Mouse (Mus musculus): ENCODE data around the gene Nfx1. TPM values are rescaled to one million over a fixed set of nuclear protein-coding genes. Genes with fewer than 3 reads are reported as not detected.

The Nfx1 gene
- total RNA-seq, 4 experiments from 2014 or later, result 18.8 to 24.0 (median 21.1) TPM

- no peak for DNase-seq (ENCODE audit: low spot score)
These were observed 75.6 kb downstream of the Nfx1 start for GRCm38 (mm10) chr4:41046254-41046795.

- DNase-seq (ENCODE audit: low spot score), result peak; percentile 64
These were observed 77.0 kb downstream of the Nfx1 start, which contains the start of gene Aqp7 for GRCm38 (mm10) chr4:41047524-41048271. Gene Aqp7, minus strand, starts transcription at chr4:41048139.

- DNase-seq (ENCODE audit: low spot score), result no peak
These were observed 78.2 kb downstream of the Nfx1 start for GRCm38 (mm10) chr4:41048926-41049325.

- DNase-seq (ENCODE audit: low spot score), result peak; percentile 85
These were observed 80.3 kb downstream of the Nfx1 start for GRCm38 (mm10) chr4:41050726-41051675.

DNA sequence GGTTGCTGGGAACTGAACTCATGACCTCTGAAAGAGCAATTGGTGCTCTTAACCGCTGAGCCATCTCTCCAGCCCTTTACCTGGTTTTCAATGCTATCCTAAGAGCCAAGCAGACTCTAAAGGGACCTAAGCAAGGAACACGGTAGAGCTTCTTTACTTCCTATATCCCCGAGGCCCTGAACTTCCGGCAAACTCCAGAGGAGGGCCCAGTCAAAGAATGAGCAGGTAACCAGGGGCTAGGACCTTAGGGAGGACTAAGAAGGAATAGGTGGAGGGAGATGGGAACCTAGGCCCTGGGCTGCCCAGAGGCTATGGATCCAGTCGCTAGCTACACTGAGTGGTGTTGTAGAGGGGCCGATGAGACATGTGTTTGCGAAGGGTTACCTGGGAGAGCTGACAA lies 81.1 kb downstream of the Nfx1 start:
- DNase-seq (ENCODE audit: low spot score), result no peak

GRCm38 (mm10) chr4:41055111-41055510 lies 84.4 kb downstream of the Nfx1 start:
- no peak for DNase-seq (ENCODE audit: low spot score)

DNA sequence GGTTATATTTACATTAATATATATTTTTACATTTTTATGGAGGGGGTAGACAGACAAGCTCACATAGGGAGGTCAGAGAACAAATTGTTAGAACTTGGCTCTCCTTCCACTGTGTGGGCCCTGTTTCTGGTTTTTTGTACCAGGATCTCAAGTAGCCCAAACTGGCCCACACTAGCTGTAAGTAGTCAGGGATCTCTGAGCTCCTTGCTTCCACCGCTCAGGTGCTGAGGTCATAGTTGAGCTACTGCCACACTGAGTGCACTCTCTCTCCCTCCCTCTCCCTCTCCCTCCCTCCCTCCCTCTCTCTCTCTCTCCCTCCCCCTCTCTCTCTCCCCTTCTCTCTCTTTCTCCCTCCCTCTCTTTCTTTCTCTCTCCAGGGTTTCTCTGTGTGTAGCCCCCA lies 85.5 kb downstream of the Nfx1 start:
- no peak for DNase-seq (ENCODE audit: low spot score)

- DNase-seq (ENCODE audit: low spot score), result no peak
These were observed 86.1 kb downstream of the Nfx1 start for GRCm38 (mm10) chr4:41056742-41057332.

DNA sequence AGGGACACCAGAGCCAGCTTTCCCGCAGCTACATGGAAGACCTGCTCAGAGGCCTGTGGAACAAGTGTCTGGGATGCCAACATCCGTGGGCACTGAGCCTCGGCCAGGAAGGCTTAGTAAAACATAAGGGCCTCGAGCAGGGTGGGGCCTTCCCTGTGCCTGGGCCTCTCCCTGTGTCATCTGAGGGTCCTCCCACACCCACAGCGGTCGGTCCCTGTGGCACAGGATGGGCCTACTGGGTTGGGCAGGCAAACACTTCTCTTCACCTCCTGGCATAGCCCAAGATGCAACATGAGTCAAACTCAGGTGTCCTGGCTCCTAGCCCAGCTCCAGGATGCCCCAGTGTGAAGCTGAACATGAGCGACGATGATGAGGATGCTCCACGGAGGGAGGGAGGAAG lies 86.7 kb downstream of the Nfx1 start:
- no peak for DNase-seq (ENCODE audit: low spot score)

DNA sequence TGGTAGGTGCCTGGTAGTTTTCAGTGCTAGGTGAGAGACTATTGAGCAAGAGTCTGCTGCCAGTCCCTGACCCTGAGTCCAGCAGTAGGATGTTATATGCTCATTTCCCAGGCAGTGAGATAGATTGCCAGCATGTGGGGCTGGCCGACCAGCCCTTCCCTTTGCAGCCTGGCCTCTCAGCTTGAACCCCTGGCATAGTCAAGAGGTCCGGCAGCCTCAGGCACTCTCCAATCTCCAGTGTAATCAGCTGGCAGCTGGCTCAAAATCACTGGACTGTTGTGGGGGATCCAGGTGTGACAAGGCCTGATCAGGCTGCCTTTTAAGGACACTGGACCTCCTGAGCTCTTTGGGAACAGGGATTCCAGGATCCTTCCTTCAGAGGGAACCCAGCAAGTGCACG lies 92.6 kb downstream of the Nfx1 start:
- no peak for DNase-seq (ENCODE audit: low spot score)

- DNase-seq (ENCODE audit: low spot score), result no peak
These were observed 93.4 kb downstream of the Nfx1 start for GRCm38 (mm10) chr4:41063894-41064673.

- DNase-seq (ENCODE audit: low spot score), result no peak
These were observed 94.5 kb downstream of the Nfx1 start for GRCm38 (mm10) chr4:41065196-41065595.

DNA sequence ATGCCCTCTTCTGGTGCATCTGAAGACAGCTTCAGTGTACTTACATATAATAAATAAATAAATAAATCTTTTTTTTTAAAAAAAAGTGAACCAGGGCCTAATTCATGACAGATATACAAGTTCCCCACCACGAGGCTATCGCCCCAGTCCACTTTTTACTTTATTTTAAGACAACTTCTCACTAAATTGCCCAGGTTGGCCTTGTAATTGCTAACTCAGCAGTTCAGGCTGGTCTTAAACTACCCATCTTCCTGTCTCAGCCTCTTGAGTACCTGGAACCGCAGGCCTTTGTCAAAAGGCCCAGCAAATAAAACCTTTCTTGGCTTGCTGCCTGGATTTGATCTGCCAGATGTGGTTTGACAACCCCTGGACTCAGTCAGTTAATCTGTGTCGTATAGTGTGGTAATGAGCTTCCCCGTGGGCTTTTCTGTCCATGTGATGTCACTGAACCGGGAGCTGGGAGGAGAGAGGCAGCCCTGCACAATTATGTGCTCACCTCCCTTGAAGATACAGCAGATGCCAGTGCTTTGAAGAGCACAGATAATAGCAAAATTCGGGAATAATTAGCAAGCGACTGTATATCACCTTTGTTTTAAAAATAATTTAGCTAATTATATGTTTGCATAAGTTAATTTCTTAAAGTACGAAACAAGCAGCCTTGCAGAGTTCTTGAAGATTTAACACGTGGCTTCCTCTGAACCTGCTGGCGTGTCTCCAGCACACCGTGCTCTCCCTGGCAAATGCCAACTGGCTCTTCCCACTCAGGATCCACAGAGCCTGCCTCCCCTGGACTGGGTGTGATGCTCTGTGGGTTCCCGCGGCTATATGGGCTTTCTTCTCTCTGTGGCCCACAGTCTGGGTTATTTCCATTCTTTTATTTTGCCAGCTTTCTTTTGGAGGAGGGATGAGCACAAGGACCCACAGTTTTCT lies 101.1 kb downstream of the Nfx1 start:
- DNase-seq (ENCODE audit: low spot score), result no peak

- peak; percentile 11 for DNase-seq (ENCODE audit: low spot score)
These were observed 102.5 kb downstream of the Nfx1 start for GRCm38 (mm10) chr4:41073008-41073817.

DNA sequence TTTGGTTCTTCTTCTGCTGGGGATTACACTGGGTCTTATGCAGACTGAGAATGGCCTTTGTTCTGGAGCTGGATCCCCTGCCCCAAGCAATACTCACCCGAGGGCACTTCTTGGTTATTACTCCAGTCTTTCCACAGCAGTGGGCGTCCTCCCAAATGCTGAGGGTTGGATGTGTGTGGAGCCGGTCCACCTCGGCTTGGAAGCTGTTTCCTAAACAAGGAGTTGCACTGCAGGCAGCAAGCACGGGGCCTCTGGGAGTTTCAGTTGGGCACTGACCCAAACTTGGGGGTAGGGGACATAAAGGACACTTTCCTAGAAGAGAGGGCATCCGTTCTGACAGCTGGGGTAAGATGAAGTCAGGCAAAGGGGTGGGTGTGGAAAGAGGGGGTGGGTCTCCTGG lies 103.8 kb downstream of the Nfx1 start:
- DNase-seq (ENCODE audit: low spot score), result no peak

All from heart, adult 8-10 months (tissue).